Mouse (Mus musculus) lung, postnatal 0 days (tissue): ENCODE results near the gene Pde4d. TPM values are rescaled to one million over a fixed set of nuclear protein-coding genes. Genes with fewer than 3 reads are reported as not detected.

ENCODE experiments used
- ATAC-seq: fragments of 200-750 bp; cut with Nextera tagmentation; 2 replicates; pipeline ENCODE4 v1.8.0; 2017; ENCODE audit warnings: moderate library complexity
- DNase-seq: peaks from one replicate; pipeline ENCODE4 v3.0.0-alpha.2; 2016; ENCODE audit warnings: low spot score
- H3K27ac ChIP-seq: fragments of 300-500 bp; sonication (generic); 2 replicates; pipeline ENCODE4 v1.5.1; 2014; ENCODE audit warnings: antibody characterized with exemption, mild to moderate bottlenecking, low read length, mixed read lengths
- H3K27me3 ChIP-seq: fragments of 300-500 bp; sonication (generic); replicated peaks from 2 replicates; pipeline ENCODE4 v1.6.1; 2014; ENCODE audit warnings: low read length, mixed read lengths; ENCODE audit not compliant: insufficient read depth
- H3K36me3 ChIP-seq: fragments of 300-500 bp; sonication (generic); 2 replicates; pipeline ENCODE4 v1.6.1; 2014; ENCODE audit warnings: low read length, mixed read lengths; ENCODE audit not compliant: insufficient read depth
- H3K4me1 ChIP-seq: fragments of 300-500 bp; sonication (generic); 2 replicates; pipeline ENCODE4 v1.6.1; 2014; ENCODE audit warnings: antibody characterized with exemption, low read depth, low read length, mixed read lengths; ENCODE audit not compliant: insufficient read depth
- H3K4me2 ChIP-seq: fragments of 300-500 bp; sonication (generic); replicated peaks from 2 replicates; pipeline ENCODE4 v1.6.1; 2014; ENCODE audit warnings: low read depth, mild to moderate bottlenecking, low read length, moderate library complexity, mixed read lengths
- H3K4me3 ChIP-seq: fragments of 300-500 bp; sonication (generic); 2 replicates; pipeline ENCODE4 v1.5.1; 2014; ENCODE audit warnings: low read depth, low read length
- H3K9ac ChIP-seq: fragments of 300-500 bp; sonication (generic); replicated peaks from 2 replicates; pipeline ENCODE4 v1.6.1; 2014; ENCODE audit warnings: low read depth, mild to moderate bottlenecking
- H3K9me3 ChIP-seq: fragments of 300-500 bp; sonication (generic); 2 replicates; pipeline ENCODE4 v1.6.1; 2016; ENCODE audit warnings: low read length, mixed read lengths
- CTCF ChIP-seq: IDR thresholded peaks from 2 replicates; pipeline ENCODE4 v1.5.1; 2016; ENCODE audit warnings: antibody characterized with exemption, mild to moderate bottlenecking
- EP300 ChIP-seq: IDR thresholded peaks from 2 replicates; pipeline ENCODE4 v1.6.1; 2016; ENCODE audit warnings: antibody characterized with exemption, mild to moderate bottlenecking, control low read depth
- WGBS: fragments of 180-500 bp; shearing (Covaris S2); extraction: QIAGEN DNeasy Blood & Tissue Kit; methylation state at CpG from one replicate; pipeline ENCODE4 v1.1.7; 2014; 5-methylcytosine and 5-hydroxymethylcytosine counted together
- polyA plus RNA-seq: library from polyadenylated mRNA; unstranded; fragments of >200 nt; fragmentation: Nextera tagmentation; extraction: Ambion mirVana; gene quantifications from 2 replicates; pipeline ENCODE4 v1.2.1, GENCODE M21; 2015

Pde4d gene
- polyA plus RNA-seq, 1 experiment from 2014 or later, result 19.7 TPM

DNA sequence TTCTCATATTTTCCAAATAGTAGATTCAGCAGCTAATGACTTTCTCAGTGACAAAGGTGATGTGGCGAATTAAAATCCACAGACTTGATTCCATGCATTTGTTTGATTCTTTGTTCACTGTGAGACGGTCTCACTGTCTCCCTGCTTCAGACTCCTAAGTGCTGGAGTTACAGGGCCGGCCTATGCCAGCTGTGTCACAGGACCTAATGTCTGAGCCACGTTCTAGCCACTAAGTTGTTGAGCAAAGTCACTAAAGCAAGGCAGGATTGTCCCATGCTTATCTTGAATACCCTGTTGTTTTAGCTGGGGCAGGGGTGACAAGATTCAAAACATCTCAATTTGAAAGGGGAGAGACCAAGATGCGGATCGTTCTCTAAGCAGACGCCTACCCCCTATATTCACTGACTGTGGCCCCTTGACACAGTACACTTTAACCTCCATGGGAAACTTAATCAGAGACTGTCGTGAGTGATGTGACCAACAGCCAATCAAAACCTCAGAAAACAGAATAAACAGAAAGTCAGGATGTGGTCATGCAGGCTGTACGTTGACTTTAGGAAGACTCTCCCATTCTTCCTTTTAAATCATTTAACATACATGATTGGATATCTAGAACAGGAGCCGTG lies 1195.6 kb downstream of the Pde4d start:
- no peaks in the 10 kb centered on the region for H3K4me1 ChIP-seq
- DNase-seq (no peak), ATAC-seq (no peak)
- WGBS, result 57% methylated on average over 10 of the region's 10 CpGs
- H3K27ac ChIP-seq, result no peak overlapping the region
- no peak overlapping the region for H3K4me3 ChIP-seq
- H3K36me3 ChIP-seq, result no peaks in the 10 kb centered on the region
- no peaks in the 10 kb centered on the region for H3K27me3 ChIP-seq
- no peaks in the 10 kb centered on the region for H3K9me3 ChIP-seq
- TF ChIP-seq EP300 (no peak), CTCF (no peak)
- no peak overlapping the region for H3K4me2 ChIP-seq
- H3K9ac ChIP-seq, result no peak overlapping the region

DNA sequence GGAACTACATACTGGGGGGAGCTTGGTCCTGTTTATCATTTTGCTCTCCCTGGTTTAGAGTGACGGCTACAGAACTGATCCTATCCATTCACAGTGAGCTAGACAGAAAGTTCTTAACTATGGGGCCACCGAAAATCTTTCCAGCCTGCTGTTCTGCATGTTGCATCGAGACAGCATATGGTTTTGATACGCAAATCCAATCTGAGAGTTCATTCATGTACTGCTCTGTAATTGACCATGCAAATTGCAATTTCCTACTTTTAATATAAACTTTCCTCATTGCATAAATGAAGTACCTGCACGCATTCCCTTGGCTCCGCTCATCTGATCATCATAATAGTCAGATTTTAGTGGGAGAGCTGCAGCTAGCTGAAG lies 1196.1 kb downstream of the Pde4d start:
- Histone ChIP-seq H3K4me2 (no peak overlapping the region), H3K4me3 (no peak overlapping the region), H3K4me1 (no peaks in the 10 kb centered on the region), H3K9ac (no peak overlapping the region), H3K27me3 (no peaks in the 10 kb centered on the region), H3K9me3 (no peaks in the 10 kb centered on the region), H3K27ac (no peak overlapping the region), H3K36me3 (no peaks in the 10 kb centered on the region)
- no peak for DNase-seq
- WGBS, result 88% methylated on average over 6 of the region's 6 CpGs
- ATAC-seq, result no peak
- TF ChIP-seq EP300 (no peak), CTCF (no peak)

DNA sequence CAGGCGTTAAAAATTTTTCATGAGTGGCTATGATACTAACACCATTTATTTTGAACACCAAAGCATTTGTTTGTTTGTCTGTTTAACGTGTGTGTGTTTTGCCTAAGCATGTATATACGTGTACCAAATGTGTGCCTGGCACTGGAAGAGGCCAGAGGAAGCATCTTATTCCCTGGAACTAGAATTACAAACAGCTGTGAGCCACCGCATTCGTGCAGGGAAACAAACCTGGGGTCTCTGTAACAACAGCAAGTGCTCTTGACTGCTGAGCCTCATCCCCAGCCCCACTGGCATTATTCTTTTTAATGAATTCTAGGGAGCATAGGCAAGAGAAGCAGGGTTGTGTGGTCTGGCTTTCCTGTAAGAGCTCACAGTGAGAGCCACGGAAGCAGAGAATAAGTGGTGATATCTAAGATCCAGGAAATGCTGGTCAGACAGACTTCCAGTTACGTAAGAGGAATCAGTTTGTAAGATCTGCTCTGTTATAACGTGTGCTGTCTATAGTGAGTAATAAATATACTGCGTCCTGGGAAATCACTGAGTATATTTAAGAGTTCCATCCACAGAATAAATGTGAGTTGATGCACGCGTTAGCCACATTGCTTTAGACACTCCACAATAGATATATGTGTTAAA lies 1197.0 kb downstream of the Pde4d start:
- 55% methylated on average over 11 of the region's 11 CpGs for WGBS
- no peaks in the 10 kb centered on the region for H3K27me3 ChIP-seq
- TF ChIP-seq EP300 (no peak), CTCF (no peak)

DNA sequence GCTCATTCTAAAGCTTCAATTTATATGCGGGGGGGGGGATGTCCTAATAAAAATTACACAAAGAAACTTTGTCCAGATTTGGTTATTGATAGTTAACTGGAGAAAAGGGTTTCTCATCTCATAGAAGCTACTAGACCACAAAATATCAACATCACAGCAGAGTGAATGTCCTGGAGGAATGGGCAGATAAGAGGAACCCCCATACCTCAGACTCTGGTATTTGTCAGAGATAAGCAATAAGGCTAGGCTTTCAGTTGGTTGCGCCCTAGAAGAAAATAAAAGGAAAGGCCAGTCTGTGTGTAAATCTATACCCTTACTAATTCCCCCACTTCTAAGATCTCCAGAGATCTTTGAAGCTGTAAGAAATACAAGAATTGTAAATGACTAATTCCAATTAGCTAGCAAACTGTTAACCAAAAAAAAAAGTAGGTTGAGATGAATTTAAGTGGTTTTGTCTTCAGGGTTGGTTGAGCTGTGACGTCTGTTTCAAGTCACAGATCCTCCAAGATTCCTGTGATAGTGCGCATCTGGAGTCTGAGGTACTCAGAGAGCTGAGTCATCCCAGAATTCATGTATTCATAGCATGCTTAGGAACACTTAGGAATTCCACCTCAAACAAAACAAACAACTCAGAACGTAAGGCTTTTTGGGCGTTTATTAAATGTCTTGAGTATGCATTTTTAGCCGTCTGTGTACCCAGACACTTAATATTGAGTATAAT lies 1197.9 kb downstream of the Pde4d start:
- ATAC-seq (peak; percentile 89), DNase-seq (peak; percentile 78)
- H3K27me3 ChIP-seq, result no peaks in the 10 kb centered on the region
- no peak overlapping the region for H3K4me3 ChIP-seq
- no peaks in the 10 kb centered on the region for H3K9me3 ChIP-seq
- no peak overlapping the region for H3K9ac ChIP-seq
- WGBS, result 60% methylated on average over 7 of the region's 7 CpGs
- H3K27ac ChIP-seq, result peak overlapping the region; percentile 35; the same call in 1 of the 2 replicates
- TF ChIP-seq CTCF (no peak), EP300 (peak; percentile 92)
- no peaks in the 10 kb centered on the region for H3K4me1 ChIP-seq
- no peaks in the 10 kb centered on the region for H3K36me3 ChIP-seq
- no peak overlapping the region for H3K4me2 ChIP-seq

More for the DNA sequence above, 1197.0 kb downstream of the Pde4d start:
- no peak for ATAC-seq
- Histone ChIP-seq H3K9me3 (no peaks in the 10 kb centered on the region), H3K9ac (no peak overlapping the region), H3K4me1 (no peaks in the 10 kb centered on the region), H3K27ac (no peak overlapping the region), H3K4me3 (no peak overlapping the region), H3K36me3 (no peaks in the 10 kb centered on the region), H3K4me2 (no peak overlapping the region)
- no peak for DNase-seq

DNA sequence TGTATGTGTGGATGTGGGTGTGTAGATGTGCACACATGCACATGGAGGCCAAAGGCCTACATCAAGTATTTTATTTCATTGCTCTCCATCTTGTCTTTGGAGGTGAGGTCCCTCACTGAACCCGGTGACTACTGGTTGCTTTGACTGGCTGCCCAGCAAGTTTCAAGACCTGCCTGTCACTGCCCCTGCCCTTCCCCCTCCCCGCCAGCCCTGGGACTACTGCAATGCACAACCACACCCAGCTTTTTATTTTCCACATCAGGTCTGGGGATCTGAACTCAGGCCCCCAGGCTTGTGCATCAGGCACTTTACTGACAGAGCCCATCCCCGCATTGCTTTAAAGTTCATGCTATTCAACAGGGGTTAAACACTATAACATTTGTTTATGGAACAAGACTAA lies 1198.6 kb downstream of the Pde4d start:
- WGBS, result 78% methylated on average over 3 of the region's 3 CpGs
- ATAC-seq (peak; percentile 29; the same call in 1 of the 2 replicates), DNase-seq (no peak)
- Histone ChIP-seq H3K4me3 (no peak overlapping the region), H3K27me3 (no peaks in the 10 kb centered on the region), H3K36me3 (no peaks in the 10 kb centered on the region), H3K9ac (no peak overlapping the region), H3K4me1 (no peaks in the 10 kb centered on the region), H3K9me3 (no peaks in the 10 kb centered on the region), H3K4me2 (no peak overlapping the region), H3K27ac (peak overlapping the region; percentile 43; the same call in 1 of the 2 replicates)
- TF ChIP-seq EP300, result no peak
- TF ChIP-seq CTCF, result no peak

DNA sequence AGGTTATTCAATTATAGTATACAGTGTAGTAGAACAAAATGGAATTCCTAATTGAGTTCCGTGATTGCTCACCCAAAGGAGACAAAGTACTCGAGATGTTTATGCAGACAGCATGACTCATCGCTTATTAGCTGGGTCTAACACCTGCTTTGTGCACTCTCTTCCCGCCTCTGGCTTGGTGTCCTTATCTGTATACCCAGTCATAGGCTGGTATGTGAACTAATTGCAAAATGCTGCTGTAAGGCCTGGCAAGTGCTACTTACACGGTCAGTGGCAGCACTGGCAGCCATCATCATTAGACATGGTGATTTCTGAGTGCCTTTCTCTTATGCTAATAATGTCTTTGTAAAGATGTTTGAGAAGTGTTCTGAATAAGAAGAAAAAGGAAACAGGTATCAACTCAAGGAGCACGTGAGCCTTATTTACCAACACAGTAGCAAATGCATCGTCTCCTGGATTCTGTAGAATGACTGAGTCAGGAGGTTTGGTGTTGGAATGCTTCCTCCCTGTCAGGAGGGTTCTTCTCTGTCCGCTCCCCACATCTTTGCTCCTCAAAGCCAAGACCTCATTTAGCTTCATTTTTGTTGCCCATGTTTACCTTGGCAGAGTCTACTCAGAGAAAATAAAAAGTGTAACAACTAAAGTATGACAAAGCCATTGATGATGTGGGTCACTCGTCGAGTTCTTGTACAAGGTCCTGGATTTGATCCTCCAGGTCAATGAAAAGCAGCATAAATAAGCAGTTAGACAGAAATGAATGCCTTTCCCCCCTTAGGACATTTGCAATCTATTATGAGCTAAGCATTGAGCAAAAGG lies 1202.2 kb downstream of the Pde4d start:
- Histone ChIP-seq H3K9me3 (no peaks in the 10 kb centered on the region), H3K9ac (no peak overlapping the region), H3K4me3 (no peak overlapping the region), H3K4me2 (no peak overlapping the region), H3K27ac (no peak overlapping the region), H3K27me3 (no peaks in the 10 kb centered on the region), H3K4me1 (no peaks in the 10 kb centered on the region), H3K36me3 (no peaks in the 10 kb centered on the region)
- ATAC-seq (peak; percentile 39; the same call in 1 of the 2 replicates), DNase-seq (no peak)
- whole genome bisulfite sequencing, result 60% methylated on average over 10 of the region's 10 CpGs
- TF ChIP-seq CTCF, result no peak
- TF ChIP-seq EP300, result no peak
